Mouse (Mus musculus) heart, postnatal 14 days (tissue): ENCODE data around the gene Rab3d. TPM values are rescaled to one million over a fixed set of nuclear protein-coding genes. Genes with fewer than 3 reads are reported as not detected.
A peak's percentile ranks its signal among the peaks of the same experiment; 100 is the strongest.

Experiments
- DNase-seq, 2 experiments: peaks; one replicate each; pipeline ENCODE4 v3.0.0; 2021 to 2022
- intact Hi-C: fragments of 180-260 bp; cut with DNase I; formaldehyde crosslinking; loops from one replicate; pipeline ENCODE4 v1.15.1; 2025
- long read RNA-seq, 2 experiments: library from polyadenylated mRNA; stranded (forward); transcript quantifications; one replicate each; pipeline ENCODE4 v2.0.0; 2021
- total RNA-seq, 2 experiments: library from RNA; stranded (reverse); gene quantifications; 2 replicates each; pipeline ENCODE4 v1.2.3; 2021

Rab3d gene
- total RNA-seq = 1 to 10 TPM; 8.2 to 9.7 TPM
- long read RNA-seq, experiment 1, transcript Rab3d-201 (5 exons, 3,835 nt) = major isoform, 17 of 20 reads
- long read RNA-seq, experiment 1, partial matches to known transcripts = 1 of 20 reads
- long read RNA-seq, experiment 1, other reads (novel, unspliced or antisense) = 2 of 20 reads
- long read RNA-seq, experiment 2, transcript Rab3d-201 (5 exons, 3,835 nt) = major isoform, 27 of 29 reads
- long read RNA-seq, experiment 2, partial matches to known transcripts = 0 of 29 reads
- long read RNA-seq, experiment 2, other reads (novel, unspliced or antisense) = 1 of 29 reads

DNA sequence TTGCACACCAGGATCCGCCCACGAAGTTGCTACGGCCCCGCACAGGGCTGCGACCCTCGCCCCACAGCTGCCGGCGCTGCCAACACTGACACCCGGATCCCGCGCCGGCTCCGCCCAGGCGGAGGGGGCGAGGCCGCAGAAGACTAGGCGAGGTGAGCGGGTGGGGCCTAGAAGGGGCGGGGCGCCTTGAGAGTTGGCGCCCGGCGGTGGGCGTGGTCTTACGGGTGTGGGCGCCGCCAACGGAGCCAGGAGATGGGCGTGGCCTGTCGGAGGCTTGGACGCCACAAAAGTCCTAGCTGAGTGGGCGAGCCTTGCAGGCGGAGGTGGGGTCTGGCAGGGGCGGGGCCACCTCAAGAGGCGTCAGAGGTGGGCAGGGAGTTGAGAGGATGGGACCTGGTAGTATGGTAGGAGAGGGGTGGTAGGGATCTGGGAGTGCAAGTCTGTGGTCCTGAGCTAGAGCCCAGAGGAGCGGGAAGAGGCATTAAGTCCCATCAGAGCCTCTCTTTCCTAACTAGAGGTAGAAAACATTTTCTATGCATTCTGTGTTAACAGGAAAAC lies at the start of gene Rab3d:
Gene Rab3d, minus strand, starts transcription at position 158 of the 558 bp plus-strand sequence.
- intact Hi-C loops = no loop called here
- peak; percentile 95 for DNase-seq

DNA sequence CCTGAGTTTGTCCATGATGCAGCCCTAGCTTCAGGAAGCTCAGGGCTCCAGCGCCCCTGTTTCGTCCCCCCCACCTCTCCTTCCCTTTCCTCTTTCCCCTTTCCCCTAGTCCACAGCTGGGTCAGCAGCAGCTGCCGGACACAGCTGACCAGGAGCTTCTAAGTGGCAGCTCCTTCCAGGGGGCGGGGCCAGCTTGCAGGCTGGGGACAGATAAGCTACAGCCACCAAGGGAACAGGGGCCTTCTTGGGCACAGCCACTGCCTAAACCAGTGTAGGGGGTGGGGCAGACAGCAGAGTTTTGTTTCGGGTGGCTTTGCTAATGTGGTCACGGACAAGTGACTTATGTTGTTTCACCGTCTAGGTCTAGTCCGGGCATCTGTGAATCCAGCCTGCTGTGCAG lies 45.4 kb upstream of the Rab3d start, which contains the start of gene Epor:
Gene Epor, minus strand, starts transcription at position 90 of the 400 bp plus-strand sequence.
- DNase-seq = peak; percentile 72 to 73
- intact Hi-C loops = no loop called here

DNA sequence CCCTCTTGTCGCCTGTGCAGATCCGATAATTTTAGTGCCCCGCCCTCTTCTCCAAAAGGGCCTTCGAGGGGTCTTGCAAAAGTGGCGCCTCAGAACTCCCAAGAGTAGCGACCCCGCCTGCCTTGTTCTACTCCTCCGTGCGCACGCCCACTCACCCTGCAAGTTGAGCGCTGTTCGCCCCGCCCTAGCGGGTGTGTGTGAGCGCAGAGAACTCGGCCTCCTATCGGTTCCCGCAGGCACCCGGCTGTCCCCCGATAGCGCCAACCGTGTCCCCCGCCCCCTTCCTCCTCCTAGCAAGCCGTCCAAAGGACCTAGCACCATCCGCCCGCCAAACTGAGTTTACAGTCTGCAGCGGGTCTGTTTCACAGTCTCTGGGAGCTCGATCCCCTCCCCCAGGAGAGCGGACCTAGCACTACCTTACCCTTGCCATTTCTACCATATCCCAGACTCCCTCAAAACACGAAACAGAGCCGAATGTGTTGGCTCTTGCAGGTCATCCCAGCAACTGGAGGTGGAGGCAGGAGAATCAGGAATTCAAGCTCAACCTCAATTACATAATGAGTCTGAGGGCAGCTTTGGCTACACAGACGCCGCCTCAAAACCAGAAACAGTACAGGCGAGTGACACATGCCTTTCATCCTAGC lies 44.5 kb upstream of the Rab3d start:
- intact Hi-C loops = no loop called here
- peak; percentile 71 for DNase-seq

GRCm38 (mm10) chr9:21962010-21962409 lies 44.0 kb upstream of the Rab3d start:
- intact Hi-C loops = no loop called here
- DNase-seq = no peak

DNA sequence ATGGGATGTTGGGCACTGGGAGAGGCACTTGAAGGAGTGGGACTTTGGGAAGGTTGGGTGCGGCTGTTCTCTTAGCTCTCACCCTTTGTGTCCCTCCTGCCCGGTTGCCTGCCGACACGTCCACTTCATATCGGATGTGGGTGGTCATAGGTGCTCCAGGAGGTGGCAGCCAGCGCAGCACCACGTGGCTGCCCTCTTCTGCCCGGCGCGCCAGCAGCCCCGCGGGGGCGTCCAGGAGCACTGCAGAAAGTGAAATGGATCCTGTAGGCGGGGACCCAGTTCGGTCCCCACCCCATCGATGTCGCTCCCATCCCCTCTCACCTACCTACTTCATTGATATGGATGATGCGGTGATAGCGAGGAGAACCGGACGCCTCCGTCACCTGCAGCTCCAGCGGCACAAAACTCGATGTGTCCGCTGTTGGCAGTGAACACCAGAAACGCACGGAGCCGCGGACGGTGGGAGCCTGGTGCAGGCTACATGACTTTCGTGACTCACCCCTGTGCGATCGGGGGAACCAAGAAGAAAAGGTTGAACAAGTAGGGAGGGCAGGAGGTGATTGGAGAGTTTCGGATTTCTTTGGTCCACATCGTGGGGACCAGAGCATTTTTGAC lies 43.5 kb upstream of the Rab3d start:
- intact Hi-C loops = no loop called here
- DNase-seq = no peak

- DNase-seq = no peak
- intact Hi-C loops = no loop called here
Observed at GRCm38 (mm10) chr9:21960558-21961208, 42.7 kb upstream of the Rab3d start.

- intact Hi-C loops = no loop called here
- DNase-seq = no peak
Observed at GRCm38 (mm10) chr9:21960135-21960534, 42.1 kb upstream of the Rab3d start.

- DNase-seq = no peak
- intact Hi-C loops = no loop called here
Observed at GRCm38 (mm10) chr9:21959244-21959643, 41.3 kb upstream of the Rab3d start.

DNA sequence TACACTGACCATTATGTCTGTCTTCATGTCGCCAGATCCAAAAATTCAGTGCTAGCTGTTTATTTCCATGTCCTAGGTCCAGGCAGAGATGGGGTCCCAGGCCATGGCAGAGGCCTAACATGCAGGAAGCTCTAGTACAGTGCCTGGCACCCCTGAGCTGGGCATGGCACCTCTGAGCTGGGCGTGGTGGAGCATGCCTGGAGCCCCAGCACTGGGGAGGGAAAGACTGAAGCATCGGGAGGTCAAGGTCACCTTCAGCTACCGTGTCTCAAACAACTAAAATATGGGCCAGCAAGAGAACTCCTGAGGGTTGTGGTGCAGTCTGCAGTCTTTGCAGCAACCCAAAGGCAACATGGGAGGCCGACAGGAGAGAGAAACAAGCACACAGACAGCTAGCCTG lies 40.4 kb upstream of the Rab3d start:
- DNase-seq = no peak
- intact Hi-C loops = no loop called here

DNA sequence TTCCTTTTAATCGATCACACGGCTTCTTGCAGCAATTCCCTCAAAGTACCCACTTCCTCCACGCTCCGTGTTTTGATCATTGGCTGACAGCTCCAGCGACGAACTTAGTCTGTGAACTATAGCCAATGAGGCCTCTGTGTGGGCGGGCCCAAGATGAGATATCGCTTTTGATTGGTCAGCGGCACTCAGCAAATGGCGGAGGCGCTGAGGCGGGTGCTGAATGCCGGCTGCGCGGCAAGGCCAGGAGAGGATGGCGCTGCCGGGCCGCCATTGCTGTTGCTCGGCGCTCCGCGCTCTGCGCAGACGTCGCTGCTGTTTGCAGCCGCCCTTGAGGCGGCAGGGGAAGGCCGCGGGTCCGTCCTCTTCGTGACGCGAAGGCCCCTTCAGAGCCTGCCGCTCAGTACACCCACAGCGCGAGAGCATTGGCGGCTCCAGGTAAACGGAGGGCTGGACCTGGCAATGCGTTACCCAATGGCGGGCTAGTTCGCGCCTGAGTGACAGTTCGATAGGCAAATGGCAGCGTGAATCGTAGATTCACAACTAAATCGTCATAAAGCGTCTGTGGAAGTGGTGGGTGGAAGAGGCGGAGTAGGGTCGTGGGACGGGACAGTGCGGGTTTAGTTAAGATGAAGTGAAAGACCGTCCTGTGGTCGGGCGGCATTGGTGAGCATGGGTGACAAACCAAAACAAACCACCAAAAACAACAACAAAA lies 37.7 kb upstream of the Rab3d start, which contains the start of gene Swsap1:
Gene Swsap1, plus strand, starts transcription at position 186 of the 712 bp plus-strand sequence.
- DNase-seq = peak; percentile 96 to 98
- intact Hi-C loops = no loop called here

DNA sequence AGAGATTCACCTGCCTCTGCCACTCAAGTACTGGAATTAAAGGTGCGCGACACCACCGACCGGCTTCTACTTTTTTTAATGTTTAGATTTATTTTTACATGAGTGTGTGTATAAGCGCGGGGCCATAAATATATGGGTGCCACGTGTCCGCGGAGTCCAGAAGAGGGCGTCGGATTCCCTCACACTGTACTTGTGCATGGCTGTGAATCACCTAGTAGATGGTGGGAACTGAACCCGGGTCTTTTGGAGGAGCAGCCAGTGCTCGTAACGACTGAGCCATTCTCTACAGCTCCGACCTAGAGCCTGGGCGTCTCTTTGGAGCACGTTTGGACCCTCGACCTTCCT lies 37.2 kb upstream of the Rab3d start:
- intact Hi-C loops = no loop called here
- DNase-seq = no peak

- no peak for DNase-seq
- intact Hi-C loops = no loop called here
Observed at GRCm38 (mm10) chr9:21954635-21955034, 36.6 kb upstream of the Rab3d start.

- intact Hi-C loops = no loop called here
- no peak for DNase-seq
Observed at GRCm38 (mm10) chr9:21953600-21953999, 35.6 kb upstream of the Rab3d start.

DNA sequence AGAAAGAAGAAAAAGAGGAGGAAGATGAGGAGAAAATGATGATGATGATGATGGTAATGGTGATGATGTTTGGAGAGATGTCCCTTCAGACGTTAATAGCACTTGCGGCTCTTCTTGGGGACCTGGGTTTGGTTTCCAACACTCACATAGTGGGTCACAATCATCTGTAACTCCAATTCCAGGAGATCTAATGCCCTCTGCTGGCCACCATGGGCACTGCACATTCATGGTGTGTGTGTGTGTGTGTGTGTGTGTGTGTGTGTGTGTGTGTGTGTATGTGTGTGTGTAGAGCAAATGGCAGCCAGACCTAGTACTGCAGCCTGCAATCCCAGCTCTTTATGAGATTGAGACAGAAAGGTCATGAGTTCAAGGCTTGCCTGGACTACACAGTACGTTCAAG lies 34.0 kb upstream of the Rab3d start:
- intact Hi-C loops = no loop called here
- no peak for DNase-seq

GRCm38 (mm10) chr9:21950322-21950721 lies 32.3 kb upstream of the Rab3d start:
- DNase-seq = peak; percentile 81 to 90
- intact Hi-C loops = no loop called here

GRCm38 (mm10) chr9:21948790-21949189 lies 30.8 kb upstream of the Rab3d start:
- intact Hi-C loops = no loop called here
- no peak for DNase-seq

DNA sequence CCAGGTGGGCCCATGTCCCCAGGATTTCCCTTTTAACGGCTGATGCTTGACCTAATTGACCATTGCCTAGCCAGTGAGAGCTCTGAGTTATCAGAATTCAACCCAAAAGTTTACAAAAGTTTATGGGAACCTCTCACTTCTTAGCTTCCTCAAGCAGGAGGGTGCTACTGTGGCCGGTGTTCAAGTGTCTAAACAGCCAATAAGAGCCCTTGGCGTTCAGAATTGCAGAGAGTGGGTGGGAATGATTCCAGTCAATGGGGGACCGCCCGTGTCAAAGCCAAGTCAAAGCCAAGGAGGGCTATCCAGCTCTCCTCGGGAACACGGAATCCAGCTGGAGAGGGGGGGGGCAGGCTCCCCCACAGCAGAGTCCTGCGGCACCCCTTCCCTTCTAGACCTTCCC lies 30.2 kb upstream of the Rab3d start:
- intact Hi-C loops = no loop called here
- DNase-seq = no peak

DNA sequence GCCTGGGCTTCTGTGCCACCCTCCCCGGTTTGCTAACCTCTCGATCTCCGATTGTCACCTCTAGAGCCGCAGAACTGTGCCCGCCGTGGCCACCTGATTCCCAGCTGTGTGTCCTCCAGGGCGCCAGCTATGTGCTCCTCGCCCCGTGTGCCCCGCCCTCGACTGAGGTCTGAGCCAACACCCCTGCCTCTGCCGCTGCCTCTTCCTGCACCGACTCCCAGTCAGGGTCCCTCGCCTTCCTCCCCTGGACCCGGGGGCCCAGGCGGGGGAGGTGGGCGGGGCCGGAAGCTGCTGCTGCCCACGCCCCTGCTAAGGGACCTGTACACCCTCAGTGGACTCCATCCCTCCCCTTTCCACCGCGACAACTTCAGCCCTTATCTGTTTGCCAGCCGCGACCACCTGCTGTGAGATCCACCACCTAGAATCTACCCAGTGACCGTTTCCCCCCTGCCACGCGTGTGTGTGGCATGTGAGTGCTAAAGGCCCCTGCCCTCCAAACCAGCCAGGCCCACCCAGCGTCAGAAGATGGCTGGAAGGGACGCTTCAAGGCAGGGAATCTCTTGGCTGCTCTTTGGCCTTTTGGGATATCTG lies 29.6 kb upstream of the Rab3d start:
- intact Hi-C loops = no loop called here
- DNase-seq = no peak

GRCm38 (mm10) chr9:21944267-21944666 lies 26.3 kb upstream of the Rab3d start:
- DNase-seq = no peak
- intact Hi-C loops = no loop called here

DNA sequence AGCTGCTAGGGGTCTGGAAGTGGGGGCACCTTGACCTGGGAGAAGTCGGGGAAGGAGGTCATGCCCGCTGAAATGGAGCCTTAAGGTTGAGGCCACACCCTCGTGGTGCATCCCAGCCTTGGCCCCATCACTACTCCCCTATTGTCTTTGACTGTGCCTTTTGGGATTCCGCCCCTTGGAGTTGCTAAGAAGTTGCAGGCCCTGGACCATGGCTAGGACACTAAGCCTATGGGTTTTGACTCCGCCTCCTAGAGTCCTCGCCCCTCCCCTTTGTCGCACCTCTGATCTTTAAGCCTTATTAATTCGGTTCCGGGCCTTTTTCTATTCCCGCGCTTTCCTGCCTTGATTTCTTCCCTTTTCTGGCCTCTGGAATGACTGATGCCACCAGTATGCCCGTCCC lies 25.6 kb upstream of the Rab3d start:
- DNase-seq = no peak
- intact Hi-C loops = no loop called here
